Mouse (Mus musculus) T-cell, adult 2 months (primary cell): ENCODE results near the gene Mycbp.

ENCODE experiments used
- DNase-seq: peaks from one replicate; pipeline ENCODE4 v3.0.0; 2022; ENCODE audit warnings: low spot score

Mycbp gene

DNA sequence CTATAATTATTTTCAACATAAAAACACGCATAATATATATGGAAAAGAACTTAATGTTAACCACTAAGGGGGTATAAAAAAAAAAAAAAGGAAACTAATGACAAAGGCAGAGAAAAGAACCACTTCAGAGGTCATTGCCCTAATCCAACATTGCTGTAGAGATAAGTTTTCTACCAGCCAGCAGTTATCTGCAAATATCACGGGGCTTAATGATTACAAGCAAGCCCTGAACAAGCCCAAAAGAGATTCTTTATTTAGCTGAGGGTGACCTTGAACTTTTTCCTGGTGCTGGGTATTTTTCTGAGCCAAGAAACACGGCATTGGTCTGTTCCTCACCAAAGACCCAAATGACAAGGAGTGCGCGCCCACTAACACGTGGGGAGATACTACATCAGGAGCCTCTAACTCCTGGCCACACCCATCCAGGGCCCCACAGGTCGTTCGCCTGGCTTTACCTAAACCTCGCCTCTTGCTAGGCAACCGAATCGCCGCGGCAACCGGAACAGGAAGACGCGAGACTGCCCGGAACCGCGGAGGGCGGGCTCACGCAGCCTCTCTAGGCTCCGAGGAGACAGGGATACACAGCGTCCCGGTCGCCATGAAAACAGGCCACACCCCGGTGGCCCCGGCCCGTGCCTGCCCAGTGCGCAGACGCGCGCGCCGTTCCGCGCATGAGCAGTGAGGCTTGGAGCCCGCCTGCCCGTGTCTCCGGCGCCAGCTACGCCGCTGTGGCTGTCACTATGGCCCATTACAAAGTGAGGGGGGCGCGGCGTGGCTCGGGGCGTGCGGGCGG lies at the start of gene Mycbp:
Mycbp (plus strand) TSS at position 500 of the 793 bp plus-strand sequence.
- peak; percentile 99 for DNase-seq

- DNase-seq = no peak
Observed at GRCm38 (mm10) chr4:123856888-123857287, 47.7 kb upstream of the Mycbp start.

DNA sequence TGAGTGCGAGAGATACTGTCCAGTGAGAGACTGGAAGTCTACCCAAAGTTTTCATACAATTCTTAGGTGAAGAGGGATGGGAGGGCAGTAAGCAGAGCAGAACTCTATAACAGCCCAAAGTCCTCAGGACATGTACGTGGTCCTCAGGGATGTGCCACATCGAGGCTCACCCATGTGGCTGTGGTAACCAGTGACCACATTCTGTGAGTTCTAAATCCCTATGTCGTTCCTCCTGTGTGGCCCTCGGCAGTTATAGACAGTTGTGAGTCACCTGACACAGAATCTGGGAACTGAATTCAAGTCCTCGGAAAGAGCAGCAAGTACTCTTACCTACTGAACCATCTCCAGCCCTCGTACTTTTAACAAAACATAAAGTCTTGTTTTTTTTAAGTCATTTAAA lies 46.5 kb upstream of the Mycbp start:
- no peak for DNase-seq

GRCm38 (mm10) chr4:123859379-123859778 lies 45.3 kb upstream of the Mycbp start, which contains the start of gene 4933427I04Rik:
Gene 4933427I04Rik (plus strand): TSS chr4:123859679.
- no peak for DNase-seq

DNA sequence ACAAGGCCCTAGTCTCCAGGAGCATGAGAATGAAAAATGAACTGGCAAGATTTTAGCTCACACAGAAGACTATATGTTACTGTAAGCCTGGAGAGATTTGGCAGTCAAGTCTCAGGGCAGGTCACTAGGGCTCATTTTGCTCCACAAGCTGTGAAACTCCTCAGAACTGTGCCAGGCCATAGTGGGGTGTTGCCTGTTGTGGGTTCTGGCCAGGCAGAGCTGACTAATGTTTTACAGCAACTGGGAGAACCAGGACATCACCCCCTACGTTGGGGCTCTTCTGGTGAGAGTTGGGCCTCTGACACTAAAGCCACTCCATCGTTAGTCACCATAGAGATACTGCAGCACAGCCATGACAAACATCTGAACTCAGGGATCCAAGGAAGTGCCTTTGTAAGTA lies 44.8 kb upstream of the Mycbp start:
- DNase-seq = no peak

DNA sequence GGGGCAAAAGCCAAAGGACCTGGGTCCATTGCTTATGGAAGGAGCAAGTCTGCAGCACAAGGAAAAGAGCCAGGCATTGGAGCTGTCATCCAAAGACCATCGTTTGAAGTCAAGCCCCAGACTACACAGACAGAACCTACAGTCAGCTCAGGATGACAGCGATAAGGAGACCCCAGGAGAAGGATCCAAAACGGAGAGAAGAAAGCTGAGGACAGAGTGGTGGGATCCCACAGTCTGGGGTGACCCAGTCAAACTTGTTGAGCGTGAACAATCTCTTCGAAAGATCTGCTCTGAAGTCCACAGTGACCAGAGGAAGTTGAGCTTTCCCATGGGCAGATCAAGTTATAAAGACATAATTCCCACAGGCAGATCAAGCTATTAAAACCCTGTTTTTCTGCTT lies 44.0 kb upstream of the Mycbp start:
- no peak for DNase-seq

- DNase-seq = no peak
Observed at GRCm38 (mm10) chr4:123893726-123894125, 10.9 kb upstream of the Mycbp start.

DNA sequence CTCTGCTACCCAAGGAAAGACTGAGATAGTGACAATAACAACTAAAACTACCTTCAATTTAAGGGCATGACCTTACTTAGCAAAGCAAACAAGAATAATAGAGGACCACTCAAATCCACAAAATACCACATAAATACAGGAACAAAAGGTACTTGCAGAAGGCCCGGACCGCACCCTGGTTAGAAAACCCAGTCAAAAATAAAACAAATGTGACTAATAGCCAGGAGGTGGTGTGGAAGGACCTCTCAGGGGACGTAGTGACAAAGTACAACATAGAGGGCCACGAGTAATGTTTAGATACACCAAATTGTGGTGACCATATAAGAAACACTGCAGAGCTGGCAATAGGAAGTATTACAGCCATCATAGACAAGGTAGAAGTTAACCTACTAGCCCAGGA lies 10.3 kb upstream of the Mycbp start:
- no peak for DNase-seq

- peak; percentile 36 for DNase-seq
Observed at GRCm38 (mm10) chr4:123898696-123899095, 5.9 kb upstream of the Mycbp start.

DNA sequence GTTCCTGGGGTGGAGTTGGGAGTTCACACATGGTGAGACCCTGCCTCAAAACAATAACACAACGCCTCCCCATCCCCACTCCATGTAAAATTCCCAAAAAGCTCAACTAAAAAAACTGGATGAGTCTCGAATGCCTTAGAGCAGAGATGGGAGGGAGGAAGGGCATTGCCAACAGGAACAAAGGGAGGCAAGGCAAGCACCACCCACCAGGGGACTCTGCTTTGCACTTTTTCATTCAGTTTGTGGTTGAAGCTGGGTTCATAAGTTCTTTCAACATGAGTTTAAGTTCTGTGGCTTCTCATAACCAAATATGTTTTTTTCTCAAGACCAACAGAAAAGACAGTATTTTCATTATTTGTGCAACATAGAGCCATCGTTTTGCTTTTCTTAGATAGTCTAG lies 1.2 kb upstream of the Mycbp start:
- DNase-seq = peak; percentile 7

- no peak for DNase-seq
Observed at GRCm38 (mm10) chr4:123905126-123905668, 565 bp downstream of the Mycbp start.

DNA sequence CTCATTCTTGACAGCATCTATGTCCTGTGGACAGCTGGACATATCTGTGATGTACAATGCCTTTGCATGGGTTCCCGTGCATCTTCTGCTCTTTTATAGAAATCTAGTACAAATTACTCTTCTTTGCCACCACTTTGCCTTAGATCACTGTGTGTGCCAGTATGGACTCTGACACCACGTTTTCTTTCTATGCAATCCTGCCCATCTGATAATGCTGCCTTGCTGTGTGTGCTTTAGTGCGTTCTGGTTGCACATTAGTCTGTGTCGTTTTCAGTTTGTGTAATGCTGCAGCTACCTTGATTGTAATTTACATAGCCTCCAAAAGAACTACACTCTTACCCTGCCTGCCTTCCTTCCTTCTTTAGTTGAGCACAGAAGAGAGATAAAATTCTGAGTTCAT lies 6.9 kb downstream of the Mycbp start:
- no peak for DNase-seq

GRCm38 (mm10) chr4:123912431-123912830 lies 7.8 kb downstream of the Mycbp start:
- DNase-seq = no peak

- DNase-seq = peak; percentile 99
Observed at GRCm38 (mm10) chr4:123916748-123917547, 12.3 kb downstream of the Mycbp start, which contains the start of gene Rragc. Gene Rragc (plus strand): TSS chr4:123917446.

- peak; percentile 5 for DNase-seq
Observed at GRCm38 (mm10) chr4:123917548-123918140, 13.0 kb downstream of the Mycbp start, which contains the start of gene 4930535I16Rik. Gene 4930535I16Rik (minus strand): TSS chr4:123918022.

DNA sequence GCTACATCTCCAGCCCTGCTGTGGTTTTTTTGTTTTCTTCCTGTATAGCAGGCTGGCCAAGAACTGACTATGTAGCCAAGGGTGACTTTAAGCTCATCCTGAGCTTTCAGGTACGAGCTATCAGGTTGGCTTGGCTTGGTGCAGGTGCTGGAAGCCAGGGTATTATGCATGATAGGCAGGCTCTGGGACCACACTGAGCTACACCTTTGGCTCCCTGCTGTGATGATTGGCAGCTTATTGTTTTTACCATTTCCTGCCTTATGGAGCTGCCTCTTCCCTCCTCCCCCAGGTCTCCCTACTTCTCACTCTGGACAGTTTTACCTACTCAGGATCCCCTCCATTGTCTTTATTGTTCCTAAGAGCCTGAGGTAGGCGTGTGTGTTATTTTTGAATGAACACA lies 14.2 kb downstream of the Mycbp start:
- no peak for DNase-seq

DNA sequence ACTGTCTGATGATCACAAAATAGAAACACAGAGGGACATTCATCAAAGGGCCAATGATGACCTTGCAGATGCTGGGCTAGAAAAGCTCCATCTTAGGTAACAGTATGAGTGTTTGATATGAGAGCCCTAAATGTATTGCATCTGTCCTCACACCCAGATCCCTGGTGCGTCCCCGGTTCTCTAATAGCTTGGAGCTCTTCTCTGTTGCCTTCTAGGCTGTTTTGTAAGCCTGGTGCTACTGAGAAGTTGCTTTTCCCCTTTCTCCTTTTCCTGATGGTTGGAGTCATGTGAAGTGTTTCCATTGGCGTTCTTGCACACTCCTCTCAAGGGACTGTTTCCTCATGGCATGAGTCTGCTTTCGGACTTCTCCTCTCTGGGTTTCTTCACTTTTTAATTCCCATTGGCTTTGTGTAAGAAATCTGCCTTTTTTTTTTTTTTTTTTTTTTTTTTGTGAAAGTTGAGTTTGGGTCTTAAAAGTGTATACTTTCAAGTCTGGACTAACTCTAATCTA lies 16.5 kb downstream of the Mycbp start:
- no peak for DNase-seq

DNA sequence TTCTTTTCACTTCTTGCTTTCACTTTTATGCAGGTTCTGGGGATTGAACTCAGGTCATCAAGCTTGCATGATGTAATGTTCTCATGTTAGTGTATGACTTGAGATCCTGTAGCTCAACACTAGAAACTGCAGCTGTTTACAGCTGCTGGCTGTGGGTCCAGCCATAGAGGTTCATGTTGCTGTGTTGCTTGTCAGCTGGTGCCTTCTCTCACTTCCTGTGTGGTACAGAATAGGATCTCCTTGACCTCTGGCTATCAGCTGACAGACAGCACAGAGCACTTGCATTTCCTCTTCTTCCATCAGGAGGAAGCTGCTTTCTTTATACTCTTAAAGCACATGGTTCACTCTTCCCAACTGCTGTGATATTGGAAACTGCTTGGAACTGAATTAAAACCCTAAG lies 23.3 kb downstream of the Mycbp start:
- DNase-seq = no peak

DNA sequence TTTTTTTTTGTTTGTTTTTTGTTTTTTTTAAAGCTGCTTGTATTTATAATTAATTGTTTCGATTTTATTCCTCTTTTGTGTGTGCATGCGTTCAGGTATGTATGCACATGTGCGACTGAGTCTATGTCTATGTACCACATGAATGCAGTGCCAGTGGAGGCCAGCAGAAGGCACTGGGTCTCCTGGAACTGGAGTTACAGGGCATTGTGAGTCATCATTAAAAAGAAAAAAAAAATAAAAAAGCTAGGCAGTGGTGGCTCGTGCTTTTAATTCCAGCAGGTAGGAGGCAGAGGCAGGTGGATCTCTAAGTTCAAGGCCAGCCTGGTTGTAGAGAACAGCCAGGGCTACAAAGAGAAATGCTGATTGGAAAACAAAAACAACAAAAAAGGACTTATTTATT lies 25.4 kb downstream of the Mycbp start:
- no peak for DNase-seq

DNA sequence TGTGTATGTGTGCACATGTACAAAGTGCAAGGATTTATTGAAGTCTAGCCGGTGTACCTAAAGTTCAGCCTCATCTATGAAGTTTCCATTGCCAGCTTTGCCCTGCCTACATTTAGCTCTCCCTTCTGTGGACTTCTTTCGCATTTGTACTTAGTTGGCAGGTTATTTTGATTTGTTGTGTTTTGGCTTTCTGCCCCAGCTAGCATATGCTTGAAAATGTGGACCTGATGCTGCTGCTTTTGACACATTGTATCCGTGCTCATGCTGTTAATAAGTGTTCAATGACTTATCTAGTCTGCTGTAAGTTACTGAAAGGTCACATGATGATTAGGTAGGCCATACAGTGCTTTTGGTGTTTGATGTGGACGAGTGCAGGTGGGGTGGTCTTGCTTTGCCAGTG lies 29.7 kb downstream of the Mycbp start:
- no peak for DNase-seq

- DNase-seq = no peak
Observed at GRCm38 (mm10) chr4:123936059-123936458, 31.4 kb downstream of the Mycbp start.

DNA sequence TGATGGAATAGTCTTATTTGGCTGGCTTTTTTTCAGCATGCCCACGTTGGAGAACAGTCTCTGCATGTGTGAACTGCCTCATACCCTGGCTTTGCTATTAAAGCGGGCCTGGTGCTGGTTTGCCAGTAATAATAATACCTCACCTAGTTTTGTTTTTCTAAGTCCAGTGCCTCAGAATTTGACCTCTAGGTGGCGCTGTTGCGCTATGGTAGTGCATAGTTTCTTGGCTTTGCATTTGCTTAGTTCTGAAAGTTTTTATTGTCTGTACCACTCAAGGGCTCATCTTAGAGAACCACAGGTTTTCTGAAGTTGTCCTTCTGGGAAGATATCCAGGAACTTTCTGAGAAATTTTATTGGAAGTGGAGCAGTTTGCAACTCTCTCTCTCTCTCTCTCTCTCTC lies 35.2 kb downstream of the Mycbp start:
- DNase-seq = peak; percentile 59
